Mouse (Mus musculus): ENCODE results near the gene Zc3h14.

DNA sequence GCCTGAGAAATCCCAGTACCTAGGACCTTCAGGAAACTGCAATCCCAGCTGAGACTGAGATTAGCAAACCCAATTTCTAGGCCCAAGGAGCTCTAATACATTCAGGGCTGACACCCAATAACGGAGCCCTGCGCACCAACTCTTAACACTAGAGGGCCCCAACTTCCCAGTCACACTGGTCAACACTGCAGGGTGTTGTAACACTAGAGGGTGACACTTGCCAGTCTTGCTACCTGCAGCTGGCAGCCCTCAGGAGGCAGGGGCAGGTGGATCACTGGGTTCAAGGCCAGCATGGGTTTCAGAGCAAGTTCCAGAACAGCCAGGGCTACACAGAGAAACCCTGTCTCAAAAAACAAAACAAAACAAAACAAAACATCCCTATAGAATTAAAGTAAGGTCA lies 633 bp upstream of the Zc3h14 start:
- TF ChIP-seq CTCF (conservative IDR thresholded peaks at IDR 0.05; ENCODE audit: low read length) (peak; percentile 66), POU5F1 (IDR thresholded peaks at IDR 0.05; ENCODE audit: borderline replicate concordance, low read length) (no peak), NANOG (IDR thresholded peaks at IDR 0.05; ENCODE audit: borderline replicate concordance, low read length) (no peak)

Data from E14TG2a.4 (cell line).